Mouse (Mus musculus) ES-E14 (cell line): ENCODE data around the gene Cyp2c40. TPM values are rescaled to one million over a fixed set of nuclear protein-coding genes. Genes with fewer than 3 reads are reported as not detected.
A peak's percentile ranks its signal among the peaks of the same experiment; 100 is the strongest.
"Not testable (repeated sequence)": the region's sequence is repeated elsewhere in the genome, so short reads cannot be mapped to it uniquely, and the experiment has no call there.

ENCODE experiments used
- DNase-seq: peaks from one replicate; pipeline ENCODE4 v3.0.0-alpha.2; 2013; ENCODE audit warnings: low read depth, low spot score
- H3K27ac ChIP-seq: 2 replicates; pipeline ENCODE4 v1.5.1; 2012; ENCODE audit warnings: low read depth, mild to moderate bottlenecking, low read length, moderate library complexity, mixed read lengths; ENCODE audit not compliant: poor library complexity, insufficient read depth, severe bottlenecking
- H3K36me3 ChIP-seq: 2 replicates; pipeline ENCODE4 v1.6.1; 2012; ENCODE audit warnings: mild to moderate bottlenecking, low read length, moderate library complexity, mixed read lengths; ENCODE audit not compliant: control insufficient read depth, poor library complexity, insufficient read depth, severe bottlenecking
- H3K4me1 ChIP-seq, 2 experiments: fragments of 150-350 bp in 1 of 2; sonication (generic) in 1 of 2; 2 replicates each; pipeline ENCODE4 v1.6.1; 2012; ENCODE audit warnings: low read length in 2 of 2, mild to moderate bottlenecking in 1 of 2, mixed read lengths in 1 of 2; ENCODE audit not compliant: control insufficient read depth in 2 of 2, insufficient read depth in 2 of 2, poor library complexity in 1 of 2
- H3K4me3 ChIP-seq, 2 experiments: fragments of 150-350 bp in 1 of 2; sonication (generic) in 1 of 2; 2 replicates each; pipeline ENCODE4 v1.5.1; 2012; ENCODE audit warnings: low read length in 2 of 2, low read depth in 1 of 2, mild to moderate bottlenecking in 1 of 2, mixed read lengths in 1 of 2; ENCODE audit not compliant: insufficient read depth in 1 of 2, poor library complexity in 1 of 2, severe bottlenecking in 1 of 2
- H3K9ac ChIP-seq: 2 replicates; pipeline ENCODE4 v1.6.1; 2012; ENCODE audit warnings: low read depth, mild to moderate bottlenecking, low read length, mixed read lengths; ENCODE audit not compliant: poor library complexity, insufficient read depth, severe bottlenecking
- H3K9me3 ChIP-seq: fragments of 150-350 bp; sonication (generic); 2 replicates; pipeline ENCODE4 v1.6.1; 2012; ENCODE audit warnings: low read depth, mild to moderate bottlenecking, low read length; ENCODE audit not compliant: control insufficient read depth, insufficient read depth
- CHD2 ChIP-seq: IDR thresholded peaks from 2 replicates; pipeline ENCODE4 v1.6.1; 2014; ENCODE audit warnings: mild to moderate bottlenecking, low read depth, low read length, inconsistent platforms
- HCFC1 ChIP-seq: IDR thresholded peaks from 2 replicates; pipeline ENCODE4 v1.6.1; 2012; ENCODE audit warnings: low read length, inconsistent platforms, borderline replicate concordance; ENCODE audit not compliant: insufficient read depth
- MAFK ChIP-seq: IDR thresholded peaks from 2 replicates; pipeline ENCODE4 v1.6.1; 2014; ENCODE audit warnings: mild to moderate bottlenecking, low read depth, low read length, inconsistent platforms; ENCODE audit not compliant: insufficient read depth
- ZC3H11A ChIP-seq: IDR thresholded peaks from 2 replicates; pipeline ENCODE4 v1.6.1; 2012; ENCODE audit warnings: low read depth, mild to moderate bottlenecking, inconsistent platforms, low read length, borderline replicate concordance
- ZNF384 ChIP-seq: IDR thresholded peaks from 2 replicates; pipeline ENCODE4 v1.6.1; 2012; ENCODE audit warnings: low read depth, low read length, inconsistent platforms
- in situ Hi-C, 2 experiments: fragments of 600-800 bp; cut with MboI; formaldehyde crosslinking; loops; one replicate each; pipeline ENCODE4 v1.15.1; 2025; ENCODE audit warnings: low sequenced_read_pairs in 2 of 2, inconsistent platforms in 1 of 2; ENCODE audit not compliant: unreplicated experiment in 2 of 2
- total RNA-seq: library from RNA; depleted of rRNA; stranded (reverse); fragments of 300-350 nt; gene quantifications from 2 replicates; pipeline ENCODE4 v1.2.3, GENCODE M21; 2012; rRNA removed

Cyp2c40 gene
- total RNA-seq = not detected in 2 replicates

GRCm38 (mm10) chr19:39812714-39813113 is at the start of gene Cyp2c40:
Cyp2c40 (minus strand) TSS chr19:39812814.
- H3K4me3 ChIP-seq, H3K36me3 ChIP-seq, H3K4me1 ChIP-seq, in situ Hi-C loops, H3K9me3 ChIP-seq, H3K27ac ChIP-seq, DNase-seq, H3K9ac ChIP-seq: not testable (repeated sequence)

- in situ Hi-C loops = not testable (repeated sequence)
Observed at GRCm38 (mm10) chr19:39820931-39821330, 8.3 kb upstream of the Cyp2c40 start.

GRCm38 (mm10) chr19:39816400-39816799 is 3.8 kb upstream of the Cyp2c40 start:
- H3K36me3 ChIP-seq, in situ Hi-C loops, H3K9me3 ChIP-seq, H3K4me3 ChIP-seq, H3K4me1 ChIP-seq, H3K9ac ChIP-seq: not testable (repeated sequence)
- H3K27ac ChIP-seq = peak overlapping the region; percentile 22; the same call in 1 of the 2 replicates
- DNase-seq = peak; percentile 17

More at GRCm38 (mm10) chr19:39820931-39821330, 8.3 kb upstream of the Cyp2c40 start:
- H3K9ac ChIP-seq, H3K27ac ChIP-seq, DNase-seq, H3K4me3 ChIP-seq, H3K9me3 ChIP-seq, H3K4me1 ChIP-seq, H3K36me3 ChIP-seq: not testable (repeated sequence)

GRCm38 (mm10) chr19:39815991-39816390 is 3.4 kb upstream of the Cyp2c40 start:
- H3K36me3 ChIP-seq, H3K9me3 ChIP-seq, in situ Hi-C loops, H3K4me1 ChIP-seq, H3K9ac ChIP-seq, H3K4me3 ChIP-seq: not testable (repeated sequence)
- H3K27ac ChIP-seq = 0 out of 2 replicates have a peak overlapping the region, but pooled peaks have one; percentile 50
- DNase-seq = peak; percentile 35

- DNase-seq, H3K36me3 ChIP-seq, H3K27ac ChIP-seq, in situ Hi-C loops, H3K9ac ChIP-seq, H3K9me3 ChIP-seq, H3K4me3 ChIP-seq, H3K4me1 ChIP-seq: not testable (repeated sequence)
Observed at GRCm38 (mm10) chr19:39785458-39785857, 27.2 kb downstream of the Cyp2c40 start.

GRCm38 (mm10) chr19:39745357-39745756 is 67.3 kb downstream of the Cyp2c40 start:
- Histone ChIP-seq H3K36me3 (no peaks in the 10 kb centered on the region), H3K4me1 (no peaks in the 10 kb centered on the region), H3K4me3 (no peak overlapping the region), H3K9ac (no peak overlapping the region), H3K9me3 (peaks cover 3% of the 10 kb centered on the region; the same call in 1 of the 2 replicates), H3K27ac (no peak overlapping the region)
- in situ Hi-C loops = no loop called here
- no peak for TF ChIP-seq MAFK
- no peak for TF ChIP-seq ZC3H11A
- no peak for TF ChIP-seq HCFC1
- TF ChIP-seq ZNF384 = no peak
- no peak for TF ChIP-seq CHD2
- DNase-seq = no peak

- H3K9ac ChIP-seq, DNase-seq, H3K9me3 ChIP-seq, in situ Hi-C loops, H3K4me3 ChIP-seq, H3K27ac ChIP-seq, H3K4me1 ChIP-seq, H3K36me3 ChIP-seq: not testable (repeated sequence)
Observed at GRCm38 (mm10) chr19:39744361-39744760, 68.3 kb downstream of the Cyp2c40 start.
